In the genomic region with DNA sequence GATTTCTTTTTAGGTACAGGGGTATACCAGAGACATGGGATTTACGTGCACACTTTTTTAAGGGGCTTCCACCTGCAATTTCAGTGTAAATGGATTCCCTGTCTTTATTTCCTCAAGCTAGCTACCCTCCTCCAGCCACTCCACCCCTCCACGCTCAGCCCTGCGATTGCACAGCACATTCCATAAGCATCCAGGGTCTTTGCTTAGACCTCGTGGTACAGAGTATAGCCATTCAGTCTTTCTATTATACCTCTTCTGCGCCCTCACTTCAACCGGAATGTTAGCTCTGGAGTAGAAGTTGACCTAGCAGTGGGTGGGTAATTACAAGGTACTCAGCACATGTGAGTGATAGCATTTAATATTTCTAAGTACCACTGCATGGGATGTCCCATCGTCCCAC, we compare ENCODE assay signal across 16 mouse cellular contexts. TPM values are rescaled to one million over a fixed set of nuclear protein-coding genes. Genes with fewer than 3 reads are reported as not detected.
A peak's percentile ranks its signal among the peaks of the same experiment; 100 is the strongest.
DNase-seq lines count a peak whose midpoint lies in the region; ATAC-seq lines count a peak whose summit lies in the region.
"Had no signal": no experiment of that assay in that cellular context is flagged by ENCODE, and none has a peak within 500 bp of the region (broad histone marks: within the 10 kb centered on the region; RNA-seq: fewer than 3 reads in every experiment).

No protein-coding gene starts in this region.

- WGBS in embryonic facial prominence, embryonic 12.5 days: 35% methylated on average over 7 of the region's 7 CpGs
- 38% methylated on average over 7 of the region's 7 CpGs for WGBS in embryonic facial prominence, embryonic 10.5 days
- WGBS in heart, embryonic 16.5 days: 45% methylated on average over 7 of the region's 7 CpGs
- WGBS in liver, embryonic 13.5 days (ENCODE audit: insufficient replicate concordance): 60% methylated on average over 7 of the region's 7 CpGs
- WGBS in liver, embryonic 11.5 days: 51% methylated on average over 7 of the region's 7 CpGs
- 38% methylated on average over 7 of the region's 7 CpGs for WGBS in midbrain, embryonic 15.5 days
- 39% methylated on average over 7 of the region's 7 CpGs for WGBS in midbrain, embryonic 11.5 days

- H3K4me3 ChIP-seq in embryonic facial prominence, embryonic 12.5 days: no peak overlapping the region
- H3K4me3 ChIP-seq in embryonic facial prominence, embryonic 10.5 days: no peak overlapping the region
- H3K4me3 ChIP-seq in heart, embryonic 16.5 days (ENCODE audit: low read length): no peak overlapping the region
- H3K4me3 ChIP-seq in liver, embryonic 13.5 days (replicated peaks): no peak overlapping the region
- H3K4me3 ChIP-seq in liver, embryonic 11.5 days (ENCODE audit: low read depth, low read length): no peak overlapping the region
- H3K4me3 ChIP-seq in midbrain, embryonic 15.5 days: no peak overlapping the region
- no peak overlapping the region for H3K4me3 ChIP-seq in midbrain, embryonic 11.5 days (ENCODE audit: low read depth, low read length)
- H3K4me3 ChIP-seq: forebrain, embryonic 13.5 days had no signal

- no peaks in the 10 kb centered on the region for H3K36me3 ChIP-seq in embryonic facial prominence, embryonic 12.5 days
- H3K36me3 ChIP-seq in embryonic facial prominence, embryonic 10.5 days (replicated peaks): no peaks in the 10 kb centered on the region
- H3K36me3 ChIP-seq in heart, embryonic 16.5 days (ENCODE audit: control insufficient read depth, insufficient read depth): no peaks in the 10 kb centered on the region
- no peaks in the 10 kb centered on the region for H3K36me3 ChIP-seq in liver, embryonic 13.5 days
- no peaks in the 10 kb centered on the region for H3K36me3 ChIP-seq in liver, embryonic 11.5 days (ENCODE audit: control insufficient read depth, insufficient read depth, low read length)
- no peaks in the 10 kb centered on the region for H3K36me3 ChIP-seq in midbrain, embryonic 15.5 days (replicated peaks)
- no peaks in the 10 kb centered on the region for H3K36me3 ChIP-seq in midbrain, embryonic 11.5 days (ENCODE audit: control insufficient read depth, insufficient read depth, low read length)
- H3K36me3 ChIP-seq: intestine, embryonic 15.5 days; kidney, embryonic 15.5 days; limb, embryonic 10.5 days had no signal

- H3K27me3 ChIP-seq in embryonic facial prominence, embryonic 12.5 days: peaks cover 16% of the 10 kb centered on the region
- H3K27me3 ChIP-seq in embryonic facial prominence, embryonic 10.5 days (replicated peaks; ENCODE audit: low read depth, poor library complexity, severe bottlenecking): peaks cover 35% of the 10 kb centered on the region
- no peaks in the 10 kb centered on the region for H3K27me3 ChIP-seq in heart, embryonic 16.5 days (ENCODE audit: control insufficient read depth, insufficient read depth, low read length)
- H3K27me3 ChIP-seq in liver, embryonic 13.5 days: no peaks in the 10 kb centered on the region
- no peaks in the 10 kb centered on the region for H3K27me3 ChIP-seq in liver, embryonic 11.5 days (replicated peaks; ENCODE audit: control insufficient read depth, insufficient read depth, low read length)
- H3K27me3 ChIP-seq in midbrain, embryonic 15.5 days (replicated peaks): no peaks in the 10 kb centered on the region
- no peaks in the 10 kb centered on the region for H3K27me3 ChIP-seq in midbrain, embryonic 11.5 days (ENCODE audit: control insufficient read depth, insufficient read depth, low read length)
- H3K27me3 ChIP-seq: forebrain, embryonic 13.5 days; intestine, embryonic 15.5 days had no signal

- no peak overlapping the region for H3K27ac ChIP-seq in embryonic facial prominence, embryonic 12.5 days
- no peak overlapping the region for H3K27ac ChIP-seq in embryonic facial prominence, embryonic 10.5 days (replicated peaks)
- no peak overlapping the region for H3K27ac ChIP-seq in heart, embryonic 16.5 days (ENCODE audit: low read length)
- H3K27ac ChIP-seq in liver, embryonic 13.5 days: peak overlapping the region; percentile 25
- no peak overlapping the region for H3K27ac ChIP-seq in liver, embryonic 11.5 days (ENCODE audit: low read depth, low read length)
- H3K27ac ChIP-seq in midbrain, embryonic 15.5 days: 0 out of 2 replicates have a peak overlapping the region, but pooled peaks have one; percentile 6
- no peak overlapping the region for H3K27ac ChIP-seq in midbrain, embryonic 11.5 days (ENCODE audit: low read depth, low read length)
- H3K27ac ChIP-seq: forebrain, embryonic 13.5 days; intestine, embryonic 15.5 days; kidney, embryonic 15.5 days; limb, embryonic 10.5 days; liver, embryonic 14.5 days had no signal

- H3K9ac ChIP-seq in embryonic facial prominence, embryonic 12.5 days: no peak overlapping the region
- no peak overlapping the region for H3K9ac ChIP-seq in heart, embryonic 16.5 days (ENCODE audit: low read length)
- H3K9ac ChIP-seq in liver, embryonic 13.5 days: peak overlapping the region; percentile 37; the same call in 1 of the 2 replicates
- H3K9ac ChIP-seq in liver, embryonic 11.5 days (ENCODE audit: low read depth, low read length): no peak overlapping the region
- H3K9ac ChIP-seq in midbrain, embryonic 15.5 days: no peak overlapping the region
- H3K9ac ChIP-seq in midbrain, embryonic 11.5 days (ENCODE audit: low read length): no peak overlapping the region
- H3K9ac ChIP-seq: forebrain, embryonic 13.5 days; intestine, embryonic 15.5 days; kidney, embryonic 15.5 days; liver, embryonic 14.5 days had no signal

- peaks cover 8% of the 10 kb centered on the region for H3K4me1 ChIP-seq in embryonic facial prominence, embryonic 12.5 days
- H3K4me1 ChIP-seq in embryonic facial prominence, embryonic 10.5 days: peaks cover 21% of the 10 kb centered on the region
- peaks cover 27% of the 10 kb centered on the region for H3K4me1 ChIP-seq in heart, embryonic 16.5 days (ENCODE audit: control insufficient read depth, insufficient read depth, low read length)
- H3K4me1 ChIP-seq in liver, embryonic 13.5 days (replicated peaks): peaks cover 75% of the 10 kb centered on the region
- peaks cover 28% of the 10 kb centered on the region for H3K4me1 ChIP-seq in liver, embryonic 11.5 days (replicated peaks; ENCODE audit: control insufficient read depth, insufficient read depth, low read length)
- H3K4me1 ChIP-seq in midbrain, embryonic 15.5 days: peaks cover 12% of the 10 kb centered on the region
- peaks cover 6% of the 10 kb centered on the region for H3K4me1 ChIP-seq in midbrain, embryonic 11.5 days (ENCODE audit: control insufficient read depth, insufficient read depth, low read length)

- no peaks in the 10 kb centered on the region for H3K9me3 ChIP-seq in embryonic facial prominence, embryonic 12.5 days
- H3K9me3 ChIP-seq in embryonic facial prominence, embryonic 10.5 days: no peaks in the 10 kb centered on the region
- H3K9me3 ChIP-seq in heart, embryonic 16.5 days (replicated peaks; ENCODE audit: control insufficient read depth, low read length): no peaks in the 10 kb centered on the region
- H3K9me3 ChIP-seq in liver, embryonic 13.5 days (replicated peaks): no peaks in the 10 kb centered on the region
- H3K9me3 ChIP-seq in liver, embryonic 11.5 days (ENCODE audit: control insufficient read depth, low read length): no peaks in the 10 kb centered on the region
- no peaks in the 10 kb centered on the region for H3K9me3 ChIP-seq in midbrain, embryonic 15.5 days
- no peaks in the 10 kb centered on the region for H3K9me3 ChIP-seq in midbrain, embryonic 11.5 days (ENCODE audit: control insufficient read depth, low read length)
- H3K9me3 ChIP-seq: forebrain, embryonic 13.5 days; intestine, embryonic 15.5 days; kidney, embryonic 15.5 days; limb, embryonic 10.5 days had no signal

- DNase-seq in embryonic facial prominence, embryonic 10.5 days (ENCODE audit: low spot score): no peak
- DNase-seq in heart, postnatal 4 days: no peak
- DNase-seq in liver, embryonic 13.5 days: no peak
- DNase-seq in liver, embryonic 11.5 days (ENCODE audit: low spot score): no peak
- no peak for DNase-seq in midbrain, embryonic 11.5 days (ENCODE audit: low spot score, missing footprints)
- DNase-seq: gastrocnemius, postnatal 25 days; thymus, postnatal 4 days had no signal

- H3K4me2 ChIP-seq in embryonic facial prominence, embryonic 12.5 days (replicated peaks): peak overlapping the region; percentile 36; the same call in 1 of the 2 replicates
- 0 out of 2 replicates have a peak overlapping the region, but pooled peaks have one; percentile 39 for H3K4me2 ChIP-seq in heart, embryonic 16.5 days (ENCODE audit: low read depth, low read length)
- H3K4me2 ChIP-seq in liver, embryonic 13.5 days: no peak overlapping the region
- H3K4me2 ChIP-seq in liver, embryonic 11.5 days: no peak overlapping the region; the same call in 1 of the 2 replicates
- H3K4me2 ChIP-seq in midbrain, embryonic 15.5 days: peak overlapping the region; percentile 41; the same call in 1 of the 2 replicates
- H3K4me2 ChIP-seq in midbrain, embryonic 11.5 days: no peak overlapping the region; the same call in 1 of the 2 replicates

- no peak for ATAC-seq in embryonic facial prominence, embryonic 12.5 days (ENCODE audit: insufficient number of reproducible peaks, insufficient read depth, low FRiP score, low TSS enrichment)
- ATAC-seq in heart, embryonic 16.5 days (replicated peaks; ENCODE audit: extremely low read depth, insufficient read depth, low FRiP score): no peak
- ATAC-seq in liver, embryonic 13.5 days (ENCODE audit: low read depth): no peak
- ATAC-seq in liver, embryonic 11.5 days (replicated peaks; ENCODE audit: low FRiP score): no peak
- ATAC-seq in midbrain, embryonic 15.5 days (replicated peaks): peak; percentile 66; the same call in 1 of the 2 replicates
- ATAC-seq in midbrain, embryonic 11.5 days (ENCODE audit: low FRiP score): no peak
- ATAC-seq: CD4-positive, CD25-positive, alpha-beta regulatory T cell, adult 4 months had no signal

RNA-seq across cellular contexts. Expression of a gene that starts 13.1 kb away (rescaled TPM):
- polyA plus RNA-seq in embryonic facial prominence, embryonic 12.5 days (2016; fragmentation: Nextera tagmentation; extraction: Ambion mirVana): 11.0 and 11.7 TPM in 2 replicates
- polyA plus RNA-seq in embryonic facial prominence, embryonic 10.5 days (2016; fragmentation: Nextera tagmentation; extraction: Ambion mirVana): 6.6 and 8.0 TPM in 2 replicates
- polyA plus RNA-seq in heart, embryonic 16.5 days (2015; fragmentation: Nextera tagmentation; extraction: Ambion mirVana): 13.7 and 14.0 TPM in 2 replicates
- 100 to 1,000 TPM; 150 TPM for total RNA-seq in heart, postnatal 4 days (2021)
- polyA plus RNA-seq in liver, embryonic 13.5 days (2015; fragmentation: Nextera tagmentation; extraction: Ambion mirVana): 2.6 and 3.4 TPM in 2 replicates
- polyA plus RNA-seq in liver, embryonic 11.5 days (2014; fragmentation: Nextera tagmentation; extraction: Ambion mirVana): 5.6 and 9.1 TPM in 2 replicates
- polyA plus RNA-seq in midbrain, embryonic 15.5 days (2015; fragmentation: Nextera tagmentation; extraction: Ambion mirVana): 23.3 and 25.9 TPM in 2 replicates
- 14.6 and 16.5 TPM in 2 replicates for polyA plus RNA-seq in midbrain, embryonic 11.5 days (2014; fragmentation: Nextera tagmentation; extraction: Ambion mirVana)

Comparison
In these comparisons a context has a peak if more than half of its experiments do, and no peak if none do; other contexts are left out.
1. H3K27ac ChIP-seq: peak in liver, embryonic 13.5 days (single experiment) and midbrain, embryonic 15.5 days (single experiment); none in embryonic facial prominence, embryonic 12.5 days (single experiment), embryonic facial prominence, embryonic 10.5 days (single experiment), heart, embryonic 16.5 days (single experiment), liver, embryonic 11.5 days (single experiment) and midbrain, embryonic 11.5 days (single experiment).
2. H3K4me2 ChIP-seq: peak in embryonic facial prominence, embryonic 12.5 days (single experiment), heart, embryonic 16.5 days (single experiment) and midbrain, embryonic 15.5 days (single experiment); none in liver, embryonic 13.5 days (single experiment), liver, embryonic 11.5 days (single experiment) and midbrain, embryonic 11.5 days (single experiment).